Comparison of ENCODE assay signal across 19 mouse cellular contexts in the genomic region with DNA sequence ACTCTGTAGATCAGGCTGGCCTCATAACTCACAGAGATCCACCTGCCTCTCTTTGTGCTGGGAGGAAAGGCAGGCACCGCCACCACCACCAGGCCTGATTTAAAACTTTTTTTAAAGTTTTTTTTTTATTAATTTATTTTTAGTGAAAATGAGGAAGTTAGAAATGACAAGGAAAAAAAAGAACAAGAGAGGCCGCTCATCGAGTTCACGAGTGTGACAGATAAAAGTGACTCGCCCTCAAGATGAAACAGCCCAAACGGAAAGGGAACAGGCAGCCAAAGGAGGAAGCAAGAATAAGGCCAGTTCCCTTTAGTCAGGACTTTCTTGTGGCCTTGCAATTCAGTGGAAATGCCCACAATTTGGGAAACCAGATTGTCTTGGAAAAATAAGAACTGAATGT.
DNase-seq lines count a peak whose midpoint lies in the region; ATAC-seq lines count a peak whose summit lies in the region.
"Had no signal": no experiment of that assay in that cellular context is flagged by ENCODE, and none has a peak within 500 bp of the region (broad histone marks: within the 10 kb centered on the region; RNA-seq: fewer than 3 reads in every experiment).

No protein-coding gene starts in this region.

- H3K9me3 ChIP-seq in kidney, embryonic 14.5 days (ENCODE audit: control insufficient read depth, low read length) = no peaks in the 10 kb centered on the region
- H3K9me3 ChIP-seq in forebrain, embryonic 16.5 days (ENCODE audit: control insufficient read depth, low read length) = no peaks in the 10 kb centered on the region
- no peaks in the 10 kb centered on the region for H3K9me3 ChIP-seq in hindbrain, embryonic 10.5 days
- no peaks in the 10 kb centered on the region for H3K9me3 ChIP-seq in hindbrain, embryonic 13.5 days
- H3K9me3 ChIP-seq: forebrain, embryonic 12.5 days; heart, embryonic 12.5 days; limb, embryonic 10.5 days; liver, embryonic 13.5 days; midbrain, embryonic 13.5 days had no signal

- peak; percentile 24 for DNase-seq in kidney, postnatal 14 days
- DNase-seq in A20 (ENCODE audit: low read depth, low spot score) = peak; percentile 80
- peak; percentile 89 for DNase-seq in MEL-GATA-1-ER (ENCODE audit: extremely low read depth, low read depth)
- DNase-seq in hindbrain, embryonic 10.5 days (ENCODE audit: low spot score) = no peak
- DNase-seq: adrenal gland, postnatal 14 days; cerebellum, adult 8-10 months; gastrocnemius, postnatal 36 days; kidney, adult 8-10 months; liver, embryonic 13.5 days; thymus, postnatal 36 days had no signal

- no peak for ATAC-seq in kidney, embryonic 14.5 days (ENCODE audit: low FRiP score, low TSS enrichment)
- peak; percentile 72 for ATAC-seq in megakaryocyte, adult 5-6 weeks (ENCODE audit: poor library complexity, severe bottlenecking)
- no peak for ATAC-seq in forebrain, embryonic 16.5 days
- no peak for ATAC-seq in hindbrain, embryonic 13.5 days (ENCODE audit: low FRiP score)
- ATAC-seq: hindbrain, postnatal 0 days; midbrain, embryonic 13.5 days had no signal

- no peaks in the 10 kb centered on the region for H3K27me3 ChIP-seq in kidney, embryonic 14.5 days (ENCODE audit: control insufficient read depth, insufficient read depth, low read length)
- no peaks in the 10 kb centered on the region for H3K27me3 ChIP-seq in forebrain, embryonic 16.5 days (replicated peaks; ENCODE audit: control insufficient read depth, insufficient read depth, low read length)
- H3K27me3 ChIP-seq in hindbrain, embryonic 10.5 days (ENCODE audit: insufficient read depth, poor library complexity, severe bottlenecking) = no peaks in the 10 kb centered on the region
- H3K27me3 ChIP-seq in hindbrain, embryonic 13.5 days = no peaks in the 10 kb centered on the region
- H3K27me3 ChIP-seq: forebrain, embryonic 12.5 days; heart, embryonic 12.5 days; liver, embryonic 13.5 days; midbrain, embryonic 13.5 days had no signal

- 0 out of 2 replicates have a peak, but pooled peaks cover 7% of the 10 kb centered on the region for H3K4me1 ChIP-seq in kidney, embryonic 14.5 days (ENCODE audit: control insufficient read depth, insufficient read depth, low read length)
- 0 out of 2 replicates have a peak, but pooled peaks cover 3% of the 10 kb centered on the region for H3K4me1 ChIP-seq in forebrain, embryonic 16.5 days (replicated peaks; ENCODE audit: control insufficient read depth, insufficient read depth, low read length)
- no peaks in the 10 kb centered on the region for H3K4me1 ChIP-seq in hindbrain, embryonic 10.5 days (replicated peaks)
- H3K4me1 ChIP-seq in hindbrain, embryonic 13.5 days (replicated peaks) = no peaks in the 10 kb centered on the region
- H3K4me1 ChIP-seq: forebrain, embryonic 12.5 days; midbrain, embryonic 13.5 days had no signal

- H3K27ac ChIP-seq in kidney, embryonic 14.5 days (ENCODE audit: low read depth, low read length) = no peak overlapping the region
- H3K27ac ChIP-seq in forebrain, embryonic 16.5 days (ENCODE audit: low read length) = no peak overlapping the region
- no peak overlapping the region for H3K27ac ChIP-seq in hindbrain, embryonic 10.5 days
- no peak overlapping the region for H3K27ac ChIP-seq in hindbrain, embryonic 13.5 days
- H3K27ac ChIP-seq: forebrain, embryonic 12.5 days; hindbrain, postnatal 0 days; limb, embryonic 10.5 days; liver, embryonic 13.5 days; midbrain, embryonic 13.5 days had no signal

- WGBS in kidney, embryonic 14.5 days = 87% methylated on average over 6 of the region's 6 CpGs
- WGBS in forebrain, embryonic 16.5 days = 92% methylated on average over 6 of the region's 6 CpGs
- 88% methylated on average over 6 of the region's 6 CpGs for WGBS in hindbrain, embryonic 10.5 days
- 91% methylated on average over 6 of the region's 6 CpGs for WGBS in hindbrain, embryonic 13.5 days

- H3K9ac ChIP-seq in kidney, embryonic 14.5 days (ENCODE audit: low read depth, low read length) = no peak overlapping the region
- no peak overlapping the region for H3K9ac ChIP-seq in forebrain, embryonic 16.5 days (replicated peaks; ENCODE audit: low read depth, low read length)
- H3K9ac ChIP-seq in hindbrain, embryonic 13.5 days = no peak overlapping the region
- H3K9ac ChIP-seq: forebrain, embryonic 12.5 days; heart, embryonic 12.5 days; liver, embryonic 13.5 days; midbrain, embryonic 13.5 days had no signal

- H3K36me3 ChIP-seq in kidney, embryonic 14.5 days (ENCODE audit: control insufficient read depth, insufficient read depth, low read length) = no peaks in the 10 kb centered on the region
- no peaks in the 10 kb centered on the region for H3K36me3 ChIP-seq in forebrain, embryonic 16.5 days (ENCODE audit: control insufficient read depth, insufficient read depth)
- no peaks in the 10 kb centered on the region for H3K36me3 ChIP-seq in hindbrain, embryonic 10.5 days
- no peaks in the 10 kb centered on the region for H3K36me3 ChIP-seq in hindbrain, embryonic 13.5 days
- H3K36me3 ChIP-seq: forebrain, embryonic 12.5 days; heart, embryonic 12.5 days; limb, embryonic 10.5 days; liver, embryonic 13.5 days; midbrain, embryonic 13.5 days had no signal

- H3K4me3 ChIP-seq in kidney, embryonic 14.5 days (ENCODE audit: low read length) = no peak overlapping the region
- no peak overlapping the region for H3K4me3 ChIP-seq in forebrain, embryonic 16.5 days (replicated peaks; ENCODE audit: low read length)
- no peak overlapping the region for H3K4me3 ChIP-seq in hindbrain, embryonic 10.5 days
- H3K4me3 ChIP-seq in hindbrain, embryonic 13.5 days = no peak overlapping the region
- H3K4me3 ChIP-seq: forebrain, embryonic 12.5 days; heart, embryonic 12.5 days; limb, embryonic 10.5 days; liver, embryonic 13.5 days; midbrain, embryonic 13.5 days had no signal

- no peak overlapping the region for H3K4me2 ChIP-seq in kidney, embryonic 14.5 days (replicated peaks; ENCODE audit: low read depth, low read length)
- no peak overlapping the region for H3K4me2 ChIP-seq in forebrain, embryonic 16.5 days (ENCODE audit: low read length)
- no peak overlapping the region for H3K4me2 ChIP-seq in hindbrain, embryonic 13.5 days
- H3K4me2 ChIP-seq: forebrain, embryonic 12.5 days; heart, embryonic 12.5 days; liver, embryonic 13.5 days; midbrain, embryonic 13.5 days had no signal
